Mouse (Mus musculus) hindbrain, embryonic 10.5 days (tissue): Measurements from ENCODE around the gene Fra10ac1. TPM values are rescaled to one million over a fixed set of nuclear protein-coding genes. Genes with fewer than 3 reads are reported as not detected.
A peak's percentile ranks its signal among the peaks of the same experiment; 100 is the strongest.

Experiments
- DNase-seq: peaks from one replicate; pipeline ENCODE4 v3.0.0-alpha.2; 2017; ENCODE audit warnings: low spot score
- H3K27ac ChIP-seq: fragments of 300-500 bp; sonication (generic); 2 replicates; pipeline ENCODE4 v1.5.1; 2016; ENCODE audit warnings: mild to moderate bottlenecking, moderate library complexity
- H3K27me3 ChIP-seq: fragments of 300-500 bp; sonication (generic); 2 replicates; pipeline ENCODE4 v1.6.1; 2016; ENCODE audit warnings: mild to moderate bottlenecking; ENCODE audit not compliant: poor library complexity, insufficient read depth, severe bottlenecking
- H3K36me3 ChIP-seq: fragments of 300-500 bp; sonication (generic); 2 replicates; pipeline ENCODE4 v1.6.1; 2016; ENCODE audit warnings: mild to moderate bottlenecking, moderate library complexity
- H3K4me1 ChIP-seq: fragments of 300-500 bp; sonication (generic); replicated peaks from 2 replicates; pipeline ENCODE4 v1.6.1; 2016; ENCODE audit warnings: mild to moderate bottlenecking
- H3K4me3 ChIP-seq: fragments of 300-500 bp; sonication (generic); 2 replicates; pipeline ENCODE4 v1.5.1; 2016; ENCODE audit warnings: mild to moderate bottlenecking, moderate library complexity
- H3K9me3 ChIP-seq: fragments of 300-500 bp; sonication (generic); 2 replicates; pipeline ENCODE4 v1.6.1; 2016; ENCODE audit warnings: mild to moderate bottlenecking, moderate library complexity
- WGBS: fragments of 180-500 bp; shearing (Covaris S2); methylation state at CpG from one replicate; pipeline ENCODE4 v1.1.7; 2016; 5-methylcytosine and 5-hydroxymethylcytosine counted together
- polyA plus RNA-seq: library from polyadenylated mRNA; unstranded; fragments of >200 nt; fragmentation: Nextera tagmentation; extraction: Ambion mirVana; gene quantifications from 2 replicates; pipeline ENCODE4 v1.2.1, GENCODE M21; 2016

The Fra10ac1 gene
- polyA plus RNA-seq, 1 experiment from 2014 or later: 41.4 TPM

- H3K9me3 ChIP-seq: no peaks in the 10 kb centered on the region
- no peak overlapping the region for H3K4me3 ChIP-seq
- H3K27ac ChIP-seq: no peak overlapping the region
- H3K36me3 ChIP-seq: no peaks in the 10 kb centered on the region
- peaks cover 14% of the 10 kb centered on the region; the same call in 1 of the 2 replicates for H3K4me1 ChIP-seq
- no peak for DNase-seq
- 79% methylated on average over 7 of the region's 7 CpGs for WGBS
- no peaks in the 10 kb centered on the region for H3K27me3 ChIP-seq
These were observed 22.2 kb upstream of the Fra10ac1 start for GRCm38 (mm10) chr19:38246177-38246622.

- H3K27me3 ChIP-seq: no peaks in the 10 kb centered on the region
- H3K4me3 ChIP-seq: no peak overlapping the region
- no peaks in the 10 kb centered on the region for H3K9me3 ChIP-seq
- H3K36me3 ChIP-seq: no peaks in the 10 kb centered on the region
- peaks cover 10% of the 10 kb centered on the region; the same call in 1 of the 2 replicates for H3K4me1 ChIP-seq
- H3K27ac ChIP-seq: no peak overlapping the region
- no peak for DNase-seq
- WGBS: 79% methylated on average over 10 of the region's 10 CpGs
These were observed 21.6 kb upstream of the Fra10ac1 start for GRCm38 (mm10) chr19:38245361-38246176.

- H3K4me1 ChIP-seq: peaks cover 10% of the 10 kb centered on the region; the same call in 1 of the 2 replicates
- no peaks in the 10 kb centered on the region for H3K27me3 ChIP-seq
- H3K36me3 ChIP-seq: no peaks in the 10 kb centered on the region
- no peak for DNase-seq
- H3K4me3 ChIP-seq: no peak overlapping the region
- H3K9me3 ChIP-seq: no peaks in the 10 kb centered on the region
- H3K27ac ChIP-seq: no peak overlapping the region
- 77% methylated on average over 8 of the region's 8 CpGs for WGBS
These were observed 20.8 kb upstream of the Fra10ac1 start for GRCm38 (mm10) chr19:38244748-38245147.

GRCm38 (mm10) chr19:38242314-38242852, 18.4 kb upstream of the Fra10ac1 start:
- H3K9me3 ChIP-seq: no peaks in the 10 kb centered on the region
- DNase-seq: no peak
- H3K27ac ChIP-seq: no peak overlapping the region
- peaks cover 23% of the 10 kb centered on the region for H3K4me1 ChIP-seq
- H3K27me3 ChIP-seq: no peaks in the 10 kb centered on the region
- H3K4me3 ChIP-seq: no peak overlapping the region
- WGBS: 90% methylated on average over 8 of the region's 8 CpGs
- H3K36me3 ChIP-seq: no peaks in the 10 kb centered on the region

GRCm38 (mm10) chr19:38238213-38238951, 14.4 kb upstream of the Fra10ac1 start:
- DNase-seq: no peak
- H3K36me3 ChIP-seq: no peaks in the 10 kb centered on the region
- no peak overlapping the region for H3K4me3 ChIP-seq
- 65% methylated on average over 12 of the region's 12 CpGs for WGBS
- peak overlapping the region; percentile 70 for H3K27ac ChIP-seq
- H3K4me1 ChIP-seq: peaks cover 25% of the 10 kb centered on the region
- no peaks in the 10 kb centered on the region for H3K9me3 ChIP-seq
- H3K27me3 ChIP-seq: no peaks in the 10 kb centered on the region

- no peak for DNase-seq
- Histone ChIP-seq H3K9me3 (no peaks in the 10 kb centered on the region), H3K27ac (peak overlapping the region; percentile 70), H3K4me3 (no peak overlapping the region), H3K27me3 (no peaks in the 10 kb centered on the region), H3K4me1 (peaks cover 27% of the 10 kb centered on the region), H3K36me3 (no peaks in the 10 kb centered on the region)
- 52% methylated on average over 3 of the region's 3 CpGs for WGBS
These were observed 13.9 kb upstream of the Fra10ac1 start for GRCm38 (mm10) chr19:38237834-38238212.

- Histone ChIP-seq H3K4me3 (no peak overlapping the region), H3K27ac (no peak overlapping the region), H3K4me1 (peaks cover 37% of the 10 kb centered on the region), H3K9me3 (no peaks in the 10 kb centered on the region), H3K36me3 (no peaks in the 10 kb centered on the region), H3K27me3 (no peaks in the 10 kb centered on the region)
- 66% methylated on average over 5 of the region's 5 CpGs for WGBS
- no peak for DNase-seq
These were observed 12.6 kb upstream of the Fra10ac1 start for GRCm38 (mm10) chr19:38236526-38236925.

- Histone ChIP-seq H3K4me1 (peaks cover 25% of the 10 kb centered on the region), H3K9me3 (0 out of 2 replicates have a peak, but pooled peaks cover 3% of the 10 kb centered on the region), H3K27me3 (no peaks in the 10 kb centered on the region), H3K36me3 (no peaks in the 10 kb centered on the region), H3K27ac (no peak overlapping the region), H3K4me3 (no peak overlapping the region)
- no peak for DNase-seq
- 12% methylated on average over 4 of the region's 4 CpGs for WGBS
These were observed 8.6 kb upstream of the Fra10ac1 start for GRCm38 (mm10) chr19:38232516-38232915.

- H3K36me3 ChIP-seq: no peaks in the 10 kb centered on the region
- no peak overlapping the region for H3K27ac ChIP-seq
- 0 out of 2 replicates have a peak, but pooled peaks cover 3% of the 10 kb centered on the region for H3K9me3 ChIP-seq
- 50% methylated on average over 8 of the region's 8 CpGs for WGBS
- H3K27me3 ChIP-seq: no peaks in the 10 kb centered on the region
- peaks cover 23% of the 10 kb centered on the region for H3K4me1 ChIP-seq
- H3K4me3 ChIP-seq: no peak overlapping the region
- DNase-seq: peak; percentile 23
These were observed 8.1 kb upstream of the Fra10ac1 start for GRCm38 (mm10) chr19:38232087-38232486.

- Histone ChIP-seq H3K36me3 (no peaks in the 10 kb centered on the region), H3K27ac (no peak overlapping the region), H3K9me3 (0 out of 2 replicates have a peak, but pooled peaks cover 3% of the 10 kb centered on the region), H3K27me3 (no peaks in the 10 kb centered on the region), H3K4me3 (no peak overlapping the region), H3K4me1 (peaks cover 15% of the 10 kb centered on the region)
- DNase-seq: no peak
- 50% methylated on average over 2 of the region's 2 CpGs for WGBS
These were observed 4.7 kb upstream of the Fra10ac1 start for GRCm38 (mm10) chr19:38228699-38229098.

GRCm38 (mm10) chr19:38224685-38225060, 717 bp upstream of the Fra10ac1 start:
- 0 out of 2 replicates have a peak, but pooled peaks cover 3% of the 10 kb centered on the region for H3K9me3 ChIP-seq
- WGBS: 16% methylated on average over 9 of the region's 9 CpGs
- H3K36me3 ChIP-seq: 0 out of 2 replicates have a peak, but pooled peaks cover 1% of the 10 kb centered on the region
- DNase-seq: peak; percentile 14
- peaks cover 12% of the 10 kb centered on the region for H3K4me1 ChIP-seq
- peak overlapping the region; percentile 92 for H3K27ac ChIP-seq
- H3K4me3 ChIP-seq: peak overlapping the region; percentile 73
- H3K27me3 ChIP-seq: no peaks in the 10 kb centered on the region

- WGBS: 18% methylated on average over 12 of the region's 12 CpGs
These were observed 526 bp downstream of the Fra10ac1 start for GRCm38 (mm10) chr19:38223356-38223904.

More at GRCm38 (mm10) chr19:38223356-38223904, 526 bp downstream of the Fra10ac1 start:
- H3K36me3 ChIP-seq: peaks cover 12% of the 10 kb centered on the region
- no peak for DNase-seq
- peak overlapping the region; percentile 92 for H3K27ac ChIP-seq
- H3K4me3 ChIP-seq: peak overlapping the region; percentile 73
- no peaks in the 10 kb centered on the region for H3K27me3 ChIP-seq
- no peaks in the 10 kb centered on the region for H3K9me3 ChIP-seq
- H3K4me1 ChIP-seq: peaks cover 12% of the 10 kb centered on the region
